Mouse (Mus musculus): ENCODE measurements around the gene Tmf1. TPM values are rescaled to one million over a fixed set of nuclear protein-coding genes. Genes with fewer than 3 reads are reported as not detected.
A peak's percentile ranks its signal among the peaks of the same experiment; 100 is the strongest.

Gene Tmf1
- polyA plus RNA-seq, 1 experiment from 2014 or later = 37.7 TPM

- no peak overlapping the region for H3K9ac ChIP-seq (ENCODE audit: low read depth, low read length)
These were observed 36.3 kb downstream of the Tmf1 start for GRCm38 (mm10) chr6:97142611-97143010.

GRCm38 (mm10) chr6:97141811-97142210 is 37.1 kb downstream of the Tmf1 start:
- no peak for ATAC-seq (ENCODE audit: low read depth)
- 85% methylated on average over 7 of the region's 7 CpGs for WGBS
- DNase-seq (ENCODE audit: low spot score) = no peak
- Histone ChIP-seq H3K27ac (replicated peaks; ENCODE audit: low read depth, low read length) (no peak overlapping the region), H3K36me3 (ENCODE audit: control insufficient read depth, insufficient read depth, low read length) (peaks cover 6% of the 10 kb centered on the region; the same call in 1 of the 2 replicates), H3K4me2 (ENCODE audit: low read depth, low read length) (no peak overlapping the region), H3K27me3 (replicated peaks; ENCODE audit: control insufficient read depth, insufficient read depth, low read length) (no peaks in the 10 kb centered on the region), H3K4me1 (ENCODE audit: control insufficient read depth, insufficient read depth, low read length) (peaks cover under 1% of the 10 kb centered on the region; the same call in 1 of the 2 replicates), H3K9me3 (ENCODE audit: control insufficient read depth, low read length) (no peaks in the 10 kb centered on the region), H3K4me3 (ENCODE audit: low read depth, low read length) (no peak overlapping the region), H3K9ac (ENCODE audit: low read depth, low read length) (no peak overlapping the region)

More at GRCm38 (mm10) chr6:97142611-97143010, 36.3 kb downstream of the Tmf1 start:
- 85% methylated on average over 8 of the region's 8 CpGs for WGBS
- ATAC-seq (ENCODE audit: low read depth) = no peak
- Histone ChIP-seq H3K36me3 (ENCODE audit: control insufficient read depth, insufficient read depth, low read length) (peaks cover 6% of the 10 kb centered on the region; the same call in 1 of the 2 replicates), H3K9me3 (ENCODE audit: control insufficient read depth, low read length) (no peaks in the 10 kb centered on the region), H3K27me3 (replicated peaks; ENCODE audit: control insufficient read depth, insufficient read depth, low read length) (no peaks in the 10 kb centered on the region), H3K27ac (replicated peaks; ENCODE audit: low read depth, low read length) (no peak overlapping the region), H3K4me2 (ENCODE audit: low read depth, low read length) (no peak overlapping the region), H3K4me3 (ENCODE audit: low read depth, low read length) (no peak overlapping the region), H3K4me1 (ENCODE audit: control insufficient read depth, insufficient read depth, low read length) (peaks cover 8% of the 10 kb centered on the region)
- DNase-seq (ENCODE audit: low spot score) = no peak

GRCm38 (mm10) chr6:97132707-97133303 is 46.1 kb downstream of the Tmf1 start:
- Histone ChIP-seq H3K9me3 (ENCODE audit: control insufficient read depth, low read length) (no peaks in the 10 kb centered on the region), H3K4me3 (ENCODE audit: low read depth, low read length) (no peak overlapping the region), H3K36me3 (ENCODE audit: control insufficient read depth, insufficient read depth, low read length) (peaks cover 20% of the 10 kb centered on the region; the same call in 1 of the 2 replicates), H3K9ac (ENCODE audit: low read depth, low read length) (no peak overlapping the region), H3K27me3 (replicated peaks; ENCODE audit: control insufficient read depth, insufficient read depth, low read length) (no peaks in the 10 kb centered on the region), H3K27ac (replicated peaks; ENCODE audit: low read depth, low read length) (no peak overlapping the region), H3K4me1 (ENCODE audit: control insufficient read depth, insufficient read depth, low read length) (no peaks in the 10 kb centered on the region), H3K4me2 (ENCODE audit: low read depth, low read length) (no peak overlapping the region)
- WGBS = 86% methylated on average over 5 of the region's 5 CpGs
- ATAC-seq (ENCODE audit: low read depth) = no peak
- DNase-seq (ENCODE audit: low spot score) = no peak

GRCm38 (mm10) chr6:97131808-97132207 is 47.1 kb downstream of the Tmf1 start:
- no peak for DNase-seq (ENCODE audit: low spot score)

DNA sequence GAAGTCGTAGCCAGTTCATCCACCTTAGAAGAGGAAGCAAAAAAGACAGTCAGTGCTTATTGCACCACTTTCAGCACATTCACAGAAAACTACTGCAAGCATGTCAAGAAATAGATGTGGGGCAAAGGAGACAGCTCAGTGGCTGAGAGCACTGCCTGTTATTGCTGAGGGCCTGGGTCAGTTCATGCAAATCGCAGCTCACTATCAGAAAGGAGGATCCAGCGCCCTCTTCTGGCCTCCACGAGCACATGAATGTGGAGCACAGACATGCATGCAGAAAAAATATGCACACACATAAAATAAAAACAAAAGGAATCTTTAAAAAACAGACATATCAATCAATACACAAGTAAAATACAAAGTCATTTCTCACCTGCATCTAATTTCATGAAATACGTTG is 47.9 kb downstream of the Tmf1 start:
- DNase-seq (ENCODE audit: low spot score) (no peak), ATAC-seq (ENCODE audit: low read depth) (no peak)
- no peak overlapping the region for H3K9ac ChIP-seq (ENCODE audit: low read depth, low read length)
- H3K4me3 ChIP-seq (ENCODE audit: low read depth, low read length) = no peak overlapping the region
- peaks cover 20% of the 10 kb centered on the region; the same call in 1 of the 2 replicates for H3K36me3 ChIP-seq (ENCODE audit: control insufficient read depth, insufficient read depth, low read length)
- no peaks in the 10 kb centered on the region for H3K27me3 ChIP-seq (replicated peaks; ENCODE audit: control insufficient read depth, insufficient read depth, low read length)
- no peaks in the 10 kb centered on the region for H3K4me1 ChIP-seq (ENCODE audit: control insufficient read depth, insufficient read depth, low read length)
- WGBS = 65% methylated on average over 5 of the region's 5 CpGs
- no peaks in the 10 kb centered on the region for H3K9me3 ChIP-seq (ENCODE audit: control insufficient read depth, low read length)
- no peak overlapping the region for H3K4me2 ChIP-seq (ENCODE audit: low read depth, low read length)
- H3K27ac ChIP-seq (replicated peaks; ENCODE audit: low read depth, low read length) = no peak overlapping the region

More at GRCm38 (mm10) chr6:97131808-97132207, 47.1 kb downstream of the Tmf1 start:
- peaks cover 20% of the 10 kb centered on the region; the same call in 1 of the 2 replicates for H3K36me3 ChIP-seq (ENCODE audit: control insufficient read depth, insufficient read depth, low read length)
- no peaks in the 10 kb centered on the region for H3K9me3 ChIP-seq (ENCODE audit: control insufficient read depth, low read length)
- no peak overlapping the region for H3K27ac ChIP-seq (replicated peaks; ENCODE audit: low read depth, low read length)
- H3K27me3 ChIP-seq (replicated peaks; ENCODE audit: control insufficient read depth, insufficient read depth, low read length) = no peaks in the 10 kb centered on the region
- no peak for ATAC-seq (ENCODE audit: low read depth)
- H3K4me3 ChIP-seq (ENCODE audit: low read depth, low read length) = no peak overlapping the region
- no peak overlapping the region for H3K9ac ChIP-seq (ENCODE audit: low read depth, low read length)
- no peak overlapping the region for H3K4me2 ChIP-seq (ENCODE audit: low read depth, low read length)
- 44% methylated on average over 4 of the region's 4 CpGs for WGBS
- no peaks in the 10 kb centered on the region for H3K4me1 ChIP-seq (ENCODE audit: control insufficient read depth, insufficient read depth, low read length)

DNA sequence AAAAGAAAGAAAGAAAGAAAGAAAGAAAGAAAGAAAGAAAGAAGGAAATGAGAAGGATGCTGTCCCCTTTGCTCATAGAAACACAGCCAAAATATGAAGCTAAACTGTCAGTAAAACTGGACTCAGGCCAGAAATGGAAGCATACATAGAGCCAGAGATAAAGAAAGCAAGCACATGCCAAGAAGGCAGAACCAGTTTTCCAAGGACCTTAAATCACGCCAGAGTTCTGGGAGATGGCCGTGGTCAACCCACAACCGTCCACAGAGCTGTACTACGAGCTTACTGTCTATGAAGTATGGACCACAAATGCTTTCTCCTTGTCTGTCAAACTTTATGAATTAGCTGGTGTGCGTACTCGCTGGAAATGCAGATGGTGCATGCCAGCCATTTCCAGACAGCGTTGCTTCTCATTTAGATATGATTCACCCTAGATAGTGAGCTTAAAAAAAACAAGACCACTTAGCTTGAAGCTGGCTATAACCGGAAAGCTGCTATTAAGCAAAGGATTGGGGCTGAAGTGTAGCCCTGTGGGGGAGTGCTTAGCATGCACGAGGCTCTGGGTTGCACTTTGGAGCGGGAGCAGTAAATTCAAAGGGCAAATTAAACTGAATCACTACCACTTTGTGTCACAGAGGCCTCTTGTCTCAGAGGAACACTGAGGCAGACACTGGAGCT is 54.4 kb downstream of the Tmf1 start:
- no peaks in the 10 kb centered on the region for H3K36me3 ChIP-seq (ENCODE audit: control insufficient read depth, insufficient read depth, low read length)
- H3K27ac ChIP-seq (replicated peaks; ENCODE audit: low read depth, low read length) = no peak overlapping the region
- no peaks in the 10 kb centered on the region for H3K27me3 ChIP-seq (replicated peaks; ENCODE audit: control insufficient read depth, insufficient read depth, low read length)
- WGBS = 56% methylated on average over 10 of the region's 10 CpGs
- ATAC-seq (ENCODE audit: low read depth) (no peak), DNase-seq (ENCODE audit: low spot score) (peak; percentile 72)
- 0 out of 2 replicates have a peak, but pooled peaks cover 4% of the 10 kb centered on the region for H3K4me1 ChIP-seq (ENCODE audit: control insufficient read depth, insufficient read depth, low read length)
- H3K4me3 ChIP-seq (ENCODE audit: low read depth, low read length) = no peak overlapping the region
- H3K9me3 ChIP-seq (ENCODE audit: control insufficient read depth, low read length) = no peaks in the 10 kb centered on the region
- H3K9ac ChIP-seq (ENCODE audit: low read depth, low read length) = no peak overlapping the region
- H3K4me2 ChIP-seq (ENCODE audit: low read depth, low read length) = no peak overlapping the region

- H3K9me3 ChIP-seq (ENCODE audit: control insufficient read depth, low read length) = no peaks in the 10 kb centered on the region
- H3K27me3 ChIP-seq (replicated peaks; ENCODE audit: control insufficient read depth, insufficient read depth, low read length) = no peaks in the 10 kb centered on the region
- H3K9ac ChIP-seq (ENCODE audit: low read depth, low read length) = no peak overlapping the region
- 0 out of 2 replicates have a peak, but pooled peaks cover 4% of the 10 kb centered on the region for H3K4me1 ChIP-seq (ENCODE audit: control insufficient read depth, insufficient read depth, low read length)
- ATAC-seq (ENCODE audit: low read depth) (no peak), DNase-seq (ENCODE audit: low spot score) (no peak)
- H3K27ac ChIP-seq (replicated peaks; ENCODE audit: low read depth, low read length) = no peak overlapping the region
- H3K4me2 ChIP-seq (ENCODE audit: low read depth, low read length) = no peak overlapping the region
- WGBS = 74% methylated on average over 4 of the region's 4 CpGs
- no peak overlapping the region for H3K4me3 ChIP-seq (ENCODE audit: low read depth, low read length)
- no peaks in the 10 kb centered on the region for H3K36me3 ChIP-seq (ENCODE audit: control insufficient read depth, insufficient read depth, low read length)
These were observed 58.0 kb downstream of the Tmf1 start for GRCm38 (mm10) chr6:97120922-97121321.

DNA sequence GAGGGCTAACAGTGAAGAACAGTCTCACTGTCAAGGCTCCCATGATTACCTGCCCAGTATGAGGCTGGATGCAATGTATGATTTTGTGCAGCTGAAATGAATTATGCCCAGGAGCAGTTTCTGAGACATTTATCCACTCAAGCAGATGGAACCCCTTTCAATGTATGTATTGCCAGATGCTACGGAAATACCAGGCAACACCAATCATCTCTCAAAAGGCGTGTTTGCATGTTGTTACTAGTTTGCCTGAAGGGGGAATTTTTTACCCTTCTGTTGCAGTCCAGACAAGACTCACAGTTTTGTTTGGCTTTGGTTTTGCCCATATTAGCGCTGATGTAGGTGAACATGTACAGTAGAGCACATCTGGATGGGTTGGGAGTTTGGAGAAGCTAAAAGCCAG is 60.6 kb downstream of the Tmf1 start:
- no peaks in the 10 kb centered on the region for H3K27me3 ChIP-seq (replicated peaks; ENCODE audit: control insufficient read depth, insufficient read depth, low read length)
- H3K27ac ChIP-seq (replicated peaks; ENCODE audit: low read depth, low read length) = 0 out of 2 replicates have a peak overlapping the region, but pooled peaks have one; percentile 15
- 37% methylated on average over 3 of the region's 3 CpGs for WGBS
- DNase-seq (ENCODE audit: low spot score) = peak; percentile 74
- no peaks in the 10 kb centered on the region for H3K9me3 ChIP-seq (ENCODE audit: control insufficient read depth, low read length)
- ATAC-seq (ENCODE audit: low read depth) = peak; percentile 37
- H3K36me3 ChIP-seq (ENCODE audit: control insufficient read depth, insufficient read depth, low read length) = 0 out of 2 replicates have a peak, but pooled peaks cover 5% of the 10 kb centered on the region
- H3K4me2 ChIP-seq (ENCODE audit: low read depth, low read length) = no peak overlapping the region
- no peak overlapping the region for H3K4me3 ChIP-seq (ENCODE audit: low read depth, low read length)
- H3K9ac ChIP-seq (ENCODE audit: low read depth, low read length) = no peak overlapping the region
- H3K4me1 ChIP-seq (ENCODE audit: control insufficient read depth, insufficient read depth, low read length) = no peaks in the 10 kb centered on the region

Data from embryonic facial prominence, embryonic 14.5 days (tissue).